Mouse (Mus musculus) regulatory T cell (primary cell): ENCODE results near the gene Fstl3.
"Not testable (repeated sequence)": the region's sequence is repeated elsewhere in the genome, so short reads cannot be mapped to it uniquely, and the experiment has no call there.

Experiments used
- in situ Hi-C: fragments of 300-600 bp; cut with MboI, MseI; formaldehyde crosslinking; loops from one replicate; pipeline ENCODE4 v1.15.1; 2025; ENCODE audit warnings: high pct_unique_total_duplicates

Gene Fstl3

DNA sequence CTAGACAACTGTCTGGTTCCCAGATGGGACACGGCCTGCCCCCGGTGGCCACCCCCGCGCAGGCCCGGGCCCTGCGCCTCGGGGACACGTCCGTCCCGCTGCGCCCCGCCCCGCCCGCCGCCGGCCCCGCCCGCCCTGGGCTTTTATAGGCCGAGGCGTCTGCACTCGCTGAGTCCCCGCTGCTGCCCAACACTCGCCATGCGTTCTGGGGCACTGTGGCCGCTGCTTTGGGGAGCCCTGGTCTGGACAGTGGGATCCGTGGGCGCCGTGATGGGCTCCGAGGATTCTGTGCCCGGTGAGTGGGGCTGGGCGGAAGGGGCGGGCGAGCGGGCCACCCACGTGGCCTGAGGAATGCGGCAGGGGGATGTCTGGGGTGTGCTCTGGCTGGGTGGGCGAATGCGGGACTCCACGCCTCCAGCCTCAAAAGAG, at the start of gene Fstl3:
TSS of gene Fstl3 (plus strand) at position 170 of the 429 bp plus-strand sequence.
- in situ Hi-C loops = no loop called here

DNA sequence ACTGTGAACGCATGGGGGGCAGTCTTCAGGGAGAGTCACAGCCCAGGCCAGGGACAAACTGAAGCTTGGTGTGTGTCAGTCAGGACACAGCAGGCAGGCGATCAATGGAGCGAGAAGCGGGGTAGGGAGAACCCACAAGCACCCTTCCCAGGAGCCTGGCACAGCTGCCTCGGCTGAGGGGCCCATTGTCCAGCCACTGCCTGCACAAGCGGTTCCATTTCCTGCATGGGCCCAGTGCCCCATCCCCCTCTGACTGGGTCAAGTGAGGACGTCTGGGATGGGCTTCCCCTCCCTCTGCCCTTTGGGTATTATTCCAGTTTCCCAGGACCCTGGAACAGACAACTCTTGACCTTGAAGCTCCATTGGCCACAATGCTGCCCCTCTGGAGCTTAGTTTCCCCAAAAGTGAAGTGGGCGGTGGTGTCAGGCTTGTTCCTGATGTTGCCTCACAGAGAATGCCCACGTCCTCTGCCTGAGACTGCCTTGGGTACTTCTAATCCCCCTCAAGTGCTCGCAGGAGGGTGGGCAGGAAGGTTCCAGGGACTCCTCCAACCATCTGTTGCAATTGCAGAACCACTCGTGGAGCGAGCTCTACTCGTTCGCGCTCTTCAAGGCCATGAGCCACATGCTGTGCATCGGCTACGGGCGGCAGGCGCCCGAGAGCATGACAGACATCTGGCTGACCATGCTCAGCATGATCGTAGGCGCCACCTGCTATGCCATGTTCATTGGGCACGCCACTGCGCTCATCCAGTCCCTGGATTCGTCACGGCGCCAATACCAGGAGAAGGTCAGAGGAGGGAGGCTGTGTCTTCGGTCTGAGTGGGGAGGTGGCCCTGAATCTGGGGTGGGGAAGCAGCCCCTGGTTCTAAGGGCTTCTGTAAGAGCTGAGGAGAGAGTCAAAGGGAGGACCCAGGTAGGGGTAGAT, 48.5 kb upstream of the Fstl3 start:
- in situ Hi-C loops = no loop called here

DNA sequence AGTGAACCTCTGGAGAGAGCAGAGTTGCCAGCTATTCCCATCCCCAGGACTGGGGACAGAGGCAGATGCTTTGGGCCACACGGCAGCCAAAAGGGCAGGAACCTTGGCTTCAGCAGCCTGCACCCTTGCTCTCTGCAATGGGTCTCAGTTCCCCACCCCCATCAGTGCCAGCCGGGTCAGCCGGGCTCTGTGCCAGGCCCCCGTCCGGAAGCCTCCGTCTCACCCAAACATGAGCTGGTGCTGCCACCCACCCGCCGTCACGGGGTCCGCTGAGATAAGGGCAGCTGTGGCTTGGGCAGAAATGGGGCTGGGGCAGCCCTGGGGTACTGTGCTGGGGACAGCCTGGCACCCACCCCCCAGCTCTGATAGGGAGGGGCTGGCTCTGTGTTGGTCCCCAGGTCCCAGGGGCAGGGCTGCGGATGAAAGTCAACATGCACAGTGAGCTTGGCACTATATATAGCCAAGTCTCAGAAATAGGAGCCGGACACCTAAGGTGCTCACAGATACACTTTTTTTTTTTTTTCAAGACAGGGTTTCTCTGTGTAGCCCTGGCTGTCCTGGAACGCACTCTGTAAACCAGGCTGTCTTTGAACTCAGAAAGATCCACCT, 47.6 kb upstream of the Fstl3 start:
- in situ Hi-C loops = no loop called here

DNA sequence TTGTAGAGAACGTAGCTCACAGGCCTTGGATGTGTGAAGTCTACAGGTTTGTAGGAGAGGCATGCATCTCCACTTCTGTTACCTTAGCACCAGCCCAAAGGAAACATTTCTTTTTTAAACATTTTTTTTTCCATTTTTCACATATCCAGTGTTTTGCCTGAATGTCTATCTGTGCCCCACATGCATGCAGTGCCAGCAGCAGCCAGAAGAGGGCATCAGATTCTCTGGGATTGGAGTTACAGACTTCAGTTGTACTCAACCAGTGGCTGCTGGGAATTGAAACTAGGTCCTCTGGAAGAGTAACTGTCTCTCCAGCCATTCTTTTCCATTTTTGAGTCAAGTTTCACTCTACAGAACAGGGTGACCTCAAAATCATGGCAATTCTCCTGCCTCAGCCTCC, 44.6 kb upstream of the Fstl3 start:
- in situ Hi-C loops = no loop called here

DNA sequence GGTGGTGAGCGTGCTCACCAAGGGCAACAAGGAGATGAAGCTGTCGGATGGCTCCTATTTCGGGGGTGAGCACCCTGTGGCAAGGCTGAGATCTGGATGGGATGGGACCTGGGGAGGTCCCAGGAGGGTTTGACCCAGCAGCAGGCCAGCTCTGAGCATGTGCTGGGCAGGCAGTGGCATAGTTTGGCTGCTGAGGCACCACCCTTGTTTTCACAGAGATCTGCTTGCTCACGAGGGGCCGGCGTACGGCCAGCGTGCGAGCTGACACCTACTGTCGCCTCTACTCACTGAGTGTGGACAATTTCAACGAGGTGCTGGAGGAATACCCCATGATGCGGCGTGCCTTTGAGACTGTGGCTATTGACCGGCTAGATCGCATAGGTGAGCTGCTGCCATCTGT, 43.2 kb upstream of the Fstl3 start:
- in situ Hi-C loops = no loop called here

DNA sequence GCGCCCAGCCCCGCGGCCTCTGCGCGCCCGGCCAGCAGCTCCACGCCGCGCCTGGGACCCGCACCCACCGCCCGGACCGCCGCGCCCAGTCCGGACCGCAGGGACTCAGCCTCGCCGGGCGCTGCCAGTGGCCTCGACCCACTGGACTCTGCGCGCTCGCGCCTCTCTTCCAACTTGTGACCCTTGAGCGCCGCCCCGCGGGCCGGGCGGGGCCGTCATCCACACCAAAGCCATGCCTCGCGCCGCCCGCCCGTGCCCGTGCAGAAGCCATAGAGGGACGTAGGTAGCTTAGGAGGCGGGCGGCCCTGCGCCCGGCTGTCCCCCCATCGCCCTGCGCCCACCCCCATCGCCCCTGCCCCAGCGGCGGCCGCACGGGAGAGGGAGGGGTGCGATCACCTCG, 41.7 kb upstream of the Fstl3 start:
- in situ Hi-C loops = no loop called here

DNA sequence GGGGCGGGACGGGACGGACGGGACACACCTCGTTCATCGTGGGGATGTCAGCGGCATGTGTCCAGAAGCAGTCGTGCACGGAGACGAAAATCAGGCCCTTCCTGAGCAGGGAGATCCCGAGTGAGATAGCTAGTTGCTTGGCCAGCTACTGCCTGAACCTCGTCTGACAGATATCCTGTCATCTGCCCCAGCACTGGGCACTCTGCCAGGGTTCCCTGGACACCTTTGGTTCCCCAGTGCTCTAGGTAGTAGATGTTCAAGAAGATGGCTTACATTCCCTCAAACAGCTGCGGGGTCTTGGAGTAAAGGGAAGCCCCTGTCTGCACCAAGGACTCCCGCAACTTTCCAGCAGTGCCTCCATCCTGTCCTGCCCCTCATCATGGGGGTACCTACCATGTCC, 40.4 kb upstream of the Fstl3 start:
- in situ Hi-C loops = no loop called here

DNA sequence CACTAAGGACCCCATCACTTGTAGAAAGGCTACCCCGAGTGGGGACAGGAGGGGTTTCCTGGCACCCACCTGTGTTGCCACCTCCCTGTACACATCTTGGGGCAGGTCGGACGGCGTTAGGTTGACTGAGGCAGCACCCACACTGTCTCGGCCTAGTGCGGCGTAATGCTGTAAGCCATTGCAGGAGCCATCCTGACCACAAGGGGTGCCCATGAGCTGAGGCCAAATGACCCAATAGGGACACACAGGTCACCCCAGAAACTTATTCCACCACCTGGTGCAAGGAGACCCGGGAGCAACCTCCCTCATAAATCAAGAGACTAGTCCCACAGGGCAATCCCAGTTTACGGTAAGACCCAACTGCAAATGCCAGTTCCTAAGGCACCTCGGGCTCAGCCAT, 38.8 kb upstream of the Fstl3 start:
- in situ Hi-C loops = no loop called here

DNA sequence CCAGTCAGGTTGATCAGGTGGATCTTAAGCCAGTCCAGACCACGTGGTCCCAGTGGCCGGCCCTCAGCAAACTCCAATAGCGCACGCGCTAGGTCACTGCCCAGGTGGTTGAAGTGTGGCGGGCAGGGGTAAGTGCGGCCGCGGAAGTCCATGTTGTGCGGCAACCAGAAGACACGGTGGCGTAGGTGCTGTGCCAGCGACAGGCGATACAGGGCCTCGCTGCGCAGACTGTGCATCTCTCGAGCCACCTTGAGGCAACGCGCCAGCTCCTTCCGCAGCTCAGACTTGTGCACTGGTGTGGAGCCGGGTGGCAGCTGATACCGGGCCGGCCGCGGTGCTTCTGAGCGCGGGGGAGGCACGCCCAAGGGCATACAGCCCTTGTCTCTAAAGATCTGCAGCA, 37.8 kb upstream of the Fstl3 start:
- in situ Hi-C loops = no loop called here

DNA sequence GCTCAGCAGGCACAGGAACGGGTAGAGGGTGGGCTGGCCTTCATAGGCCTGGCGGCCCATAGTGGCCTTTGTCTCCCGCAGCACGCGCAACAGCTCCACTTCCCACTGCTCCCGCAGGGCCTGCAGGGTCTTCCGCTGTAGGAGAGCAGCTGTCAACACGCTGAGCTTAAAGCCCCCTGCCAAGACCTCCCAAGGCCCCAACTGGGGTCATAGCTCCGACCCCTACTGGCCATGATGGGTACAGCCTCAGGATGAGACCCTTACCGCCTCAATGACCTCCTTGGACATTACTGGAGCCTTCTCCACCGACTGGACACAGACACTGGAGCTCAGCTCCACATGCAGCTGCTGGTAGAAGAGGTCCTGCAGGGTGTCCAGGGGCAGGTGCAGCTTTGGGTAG, 36.2 kb upstream of the Fstl3 start:
- in situ Hi-C loops = no loop called here

DNA sequence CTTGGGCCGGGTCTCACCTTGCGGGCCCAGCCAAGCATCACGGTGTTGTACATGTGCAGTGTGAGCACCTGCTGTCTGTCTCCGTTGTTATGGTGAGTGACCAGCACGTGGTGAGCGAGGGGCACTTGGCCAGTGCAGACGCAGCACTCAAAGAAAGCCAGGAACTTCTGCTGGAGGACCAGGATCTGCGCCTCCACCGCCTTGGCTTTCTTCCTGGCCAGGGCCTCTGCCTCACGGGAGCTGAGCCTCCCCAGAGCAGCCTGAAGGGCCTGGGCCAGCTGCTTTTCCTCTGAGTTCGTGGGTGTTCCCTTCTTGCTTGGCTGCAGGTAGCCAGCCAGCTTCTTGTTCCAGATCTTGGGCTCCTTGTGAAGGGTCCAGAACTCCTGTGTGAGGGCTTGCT, 33.9 kb upstream of the Fstl3 start:
- in situ Hi-C loops = no loop called here

DNA sequence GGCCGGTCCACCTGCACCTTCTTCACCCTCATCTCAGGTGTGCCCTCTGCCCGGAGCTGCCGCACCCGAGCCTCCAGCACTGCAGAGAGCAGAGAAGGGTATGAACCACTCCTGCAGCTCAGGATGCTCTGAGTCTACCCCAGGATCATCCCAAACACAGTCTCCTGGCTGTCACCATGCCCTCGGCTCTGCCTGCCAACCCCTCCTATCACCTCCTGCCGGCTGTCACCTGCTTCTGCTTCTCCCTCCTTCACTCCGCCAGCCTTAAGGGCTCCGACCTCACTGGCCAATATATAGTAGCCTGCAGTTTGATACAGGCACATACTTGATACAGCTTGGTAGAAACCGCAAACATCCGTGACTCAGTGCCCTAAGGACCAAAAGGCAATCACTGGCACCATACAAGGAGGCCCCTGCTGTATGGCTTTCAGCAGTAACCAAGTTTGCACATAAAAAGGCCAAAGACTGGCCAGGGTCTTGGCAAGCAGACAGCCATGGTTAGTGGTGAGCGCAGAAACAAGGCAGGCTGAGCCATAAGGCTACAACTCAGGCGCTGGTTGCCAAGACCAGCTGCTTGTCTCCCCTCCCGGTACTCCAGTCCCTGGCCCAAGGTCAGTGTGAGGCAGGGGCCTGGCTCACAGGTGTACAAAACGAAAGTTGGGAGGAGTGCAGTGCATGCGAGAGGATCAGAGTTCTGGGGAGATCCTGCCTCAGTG, 33.3 kb upstream of the Fstl3 start:
- in situ Hi-C loops = no loop called here

DNA sequence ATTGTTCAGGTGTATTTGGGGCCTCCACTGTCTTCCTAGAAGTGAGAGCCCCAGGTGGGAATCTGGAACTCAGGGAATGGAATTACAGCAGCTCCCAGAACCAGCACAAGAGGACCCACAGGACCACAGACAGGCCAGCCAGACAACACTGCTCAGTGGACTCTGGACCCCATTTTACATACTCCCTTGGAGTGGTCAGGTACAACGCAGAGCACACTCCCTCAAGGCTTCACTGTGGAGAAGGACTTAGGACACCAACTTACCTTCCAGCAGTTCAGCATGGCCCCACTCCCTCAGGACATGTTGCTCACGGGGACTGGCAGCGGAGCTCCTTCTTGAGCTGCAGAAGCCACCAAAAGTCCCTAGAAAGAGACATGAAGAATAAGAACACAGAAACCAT, 31.7 kb upstream of the Fstl3 start:
- in situ Hi-C loops = no loop called here

DNA sequence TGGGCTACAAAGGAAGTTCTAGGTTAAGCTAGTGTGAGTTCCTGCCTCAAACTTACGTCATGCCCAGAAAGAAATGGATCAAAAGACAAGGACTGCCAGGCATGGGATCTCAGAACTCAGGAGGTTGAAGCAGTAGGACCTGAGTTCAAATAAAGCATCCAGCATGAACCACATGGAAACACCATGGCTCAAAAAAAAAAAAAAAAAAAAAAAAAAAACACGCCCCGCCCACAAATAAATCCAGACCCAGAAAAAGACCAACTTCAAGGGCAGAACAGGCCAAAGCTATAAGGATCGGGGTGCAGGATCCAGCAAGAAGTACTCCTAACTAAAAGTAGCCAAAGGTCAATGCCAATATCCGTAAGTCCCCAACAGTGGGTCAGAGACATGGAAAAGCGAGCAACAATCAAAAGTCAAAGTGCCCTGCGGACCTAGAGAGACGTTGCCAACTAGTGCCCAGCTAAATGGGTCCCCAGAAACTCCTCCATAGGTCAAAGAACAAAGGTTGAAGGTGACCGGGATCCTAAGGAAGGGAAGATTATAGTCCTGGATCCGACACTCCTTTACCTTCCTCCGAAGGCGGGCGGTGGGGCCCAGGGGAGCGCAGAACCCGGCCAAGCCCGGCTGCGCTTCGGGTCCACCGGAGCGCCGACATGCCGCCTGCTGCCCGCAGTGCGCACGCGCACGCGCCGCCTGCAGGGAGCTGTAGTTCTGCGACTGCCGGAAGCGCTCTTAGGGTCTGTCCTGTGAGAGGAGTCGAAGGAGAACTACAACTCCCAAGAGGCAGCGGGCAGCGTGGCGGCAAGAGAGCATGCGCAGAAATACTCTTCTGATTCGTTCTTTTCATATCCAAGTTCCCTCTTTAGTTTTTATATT, 30.9 kb upstream of the Fstl3 start, which contains the start of gene Polrmt:
TSS of gene Polrmt (minus strand) at position 684 of the 876 bp plus-strand sequence.
- in situ Hi-C loops = no loop called here

DNA sequence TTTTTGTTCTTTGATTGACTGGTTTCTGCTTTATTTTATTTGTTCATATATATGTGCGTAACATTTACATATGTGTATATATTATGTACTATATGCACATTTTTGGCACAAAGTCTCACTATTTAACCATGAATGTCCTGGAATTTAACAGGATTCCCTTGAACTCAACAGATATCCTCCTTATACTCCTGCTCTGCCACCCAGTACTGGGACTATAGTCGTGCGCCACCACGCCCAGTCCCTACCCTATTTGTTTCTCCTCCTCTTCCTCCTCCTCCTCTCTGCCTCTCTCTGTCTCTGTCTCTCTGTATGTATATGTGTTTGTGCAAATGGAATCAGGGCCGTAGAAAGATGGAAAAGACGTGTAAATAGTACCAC, 30.3 kb upstream of the Fstl3 start:
- in situ Hi-C loops = no loop called here

DNA sequence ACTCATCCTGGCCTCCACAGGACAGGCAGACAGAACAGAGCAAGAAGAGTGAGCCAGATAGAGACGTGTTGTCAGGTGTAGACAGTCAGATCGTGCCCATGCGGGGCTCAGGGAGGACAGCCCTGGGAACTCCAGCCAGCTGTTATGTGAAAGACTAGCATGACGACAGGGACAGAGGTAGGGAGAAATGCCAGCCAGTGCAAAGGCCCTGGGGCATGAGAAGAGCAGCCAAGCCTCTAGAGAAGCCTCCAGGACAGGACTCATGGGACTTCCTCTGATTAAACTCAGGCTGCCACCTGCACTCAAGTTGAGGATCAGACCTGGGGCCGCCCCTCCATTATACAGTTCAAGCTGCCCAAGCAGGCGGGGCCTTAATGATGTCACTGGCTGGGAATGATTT, 28.6 kb upstream of the Fstl3 start:
- in situ Hi-C loops = no loop called here

DNA sequence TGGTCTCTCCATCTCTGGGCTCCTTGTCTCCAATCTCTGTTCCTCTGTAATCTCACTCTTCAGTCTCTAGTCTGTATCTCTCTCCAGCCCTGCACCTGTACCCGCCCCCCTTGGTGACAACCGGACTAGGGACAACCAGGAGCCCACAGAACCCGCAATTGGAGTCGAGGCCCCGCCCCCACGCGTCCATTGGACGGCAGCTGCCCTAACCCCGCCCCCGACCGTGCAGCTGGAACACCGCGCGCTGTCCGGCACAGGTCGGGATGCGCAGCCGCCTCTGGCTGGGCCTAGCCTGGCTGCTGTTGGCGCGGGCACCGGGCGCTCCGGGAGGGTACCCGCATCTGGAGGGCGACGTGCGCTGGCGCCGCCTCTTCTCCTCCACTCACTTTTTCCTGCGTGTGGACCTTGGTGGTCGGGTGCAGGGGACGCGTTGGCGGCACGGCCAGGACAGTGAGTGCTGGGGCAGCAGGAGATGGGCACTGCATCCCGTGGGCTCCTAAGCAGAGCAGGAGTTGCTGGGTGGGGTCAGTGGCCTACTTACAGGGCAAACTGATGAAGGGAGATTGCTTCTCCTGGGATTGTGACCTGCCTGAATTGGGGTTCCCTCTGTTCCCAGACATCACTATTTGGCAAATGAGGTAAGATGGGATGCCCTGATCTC, 22.1 kb upstream of the Fstl3 start, which contains the start of gene Fgf22:
TSS of gene Fgf22 (plus strand) at position 221 of the 661 bp plus-strand sequence.
- in situ Hi-C loops = no loop called here

DNA sequence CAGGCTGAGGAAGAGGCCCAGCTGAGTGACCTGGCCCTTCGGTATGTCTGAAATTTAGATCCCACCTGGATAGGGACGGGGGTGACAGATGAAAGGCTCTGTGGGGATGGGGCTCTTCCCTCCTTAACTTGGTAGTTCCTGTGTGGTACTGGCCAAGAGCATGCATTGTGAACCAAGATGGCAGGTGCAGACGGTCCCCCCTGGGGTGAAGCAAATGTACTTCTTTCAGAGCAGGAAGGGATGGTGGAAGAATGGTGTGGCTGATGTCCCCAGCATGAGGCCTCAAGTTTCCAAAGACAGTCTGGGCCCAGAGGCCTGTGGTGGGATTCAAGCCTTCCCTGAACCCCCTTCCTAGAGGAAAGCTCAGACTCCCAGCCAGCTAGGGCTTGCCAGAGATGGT, 21.2 kb upstream of the Fstl3 start:
- in situ Hi-C loops = no loop called here

DNA sequence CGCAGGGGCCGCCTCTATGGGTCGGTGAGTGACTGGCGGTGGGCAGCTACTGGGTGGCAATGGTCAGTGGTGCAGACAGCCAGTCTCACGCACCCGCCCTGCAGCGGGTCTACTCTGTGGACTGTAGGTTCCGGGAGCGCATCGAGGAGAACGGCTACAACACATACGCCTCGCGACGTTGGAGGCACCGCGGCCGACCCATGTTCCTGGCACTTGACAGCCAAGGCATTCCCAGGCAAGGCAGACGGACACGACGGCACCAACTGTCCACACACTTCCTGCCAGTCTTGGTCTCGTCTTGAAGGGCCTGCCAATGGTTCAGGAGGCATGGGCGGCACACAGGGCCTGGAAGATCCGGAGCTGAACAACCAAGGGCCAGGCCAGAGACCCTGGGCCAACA, 20.4 kb upstream of the Fstl3 start:
- in situ Hi-C loops = no loop called here

DNA sequence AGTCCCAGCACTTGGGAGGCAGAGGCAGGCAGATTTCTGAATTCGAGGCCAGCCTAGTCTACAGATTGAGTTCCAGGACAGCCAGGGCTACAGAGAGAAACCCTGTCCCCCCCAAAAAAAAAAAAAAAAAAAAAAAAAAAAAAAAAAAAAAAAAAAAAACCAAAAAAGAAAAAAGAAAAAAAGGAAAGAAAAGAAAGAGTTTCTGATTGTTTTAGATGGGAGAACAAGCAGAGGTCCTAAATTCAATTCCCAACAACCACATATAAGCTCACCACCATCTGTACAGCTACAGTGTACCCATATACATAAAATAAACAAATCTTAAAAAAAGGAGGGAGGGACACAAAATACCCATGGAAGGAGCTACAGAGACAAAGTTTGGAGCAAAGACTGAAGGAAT, 17.4 kb upstream of the Fstl3 start:
- in situ Hi-C loops = not testable (repeated sequence)

DNA sequence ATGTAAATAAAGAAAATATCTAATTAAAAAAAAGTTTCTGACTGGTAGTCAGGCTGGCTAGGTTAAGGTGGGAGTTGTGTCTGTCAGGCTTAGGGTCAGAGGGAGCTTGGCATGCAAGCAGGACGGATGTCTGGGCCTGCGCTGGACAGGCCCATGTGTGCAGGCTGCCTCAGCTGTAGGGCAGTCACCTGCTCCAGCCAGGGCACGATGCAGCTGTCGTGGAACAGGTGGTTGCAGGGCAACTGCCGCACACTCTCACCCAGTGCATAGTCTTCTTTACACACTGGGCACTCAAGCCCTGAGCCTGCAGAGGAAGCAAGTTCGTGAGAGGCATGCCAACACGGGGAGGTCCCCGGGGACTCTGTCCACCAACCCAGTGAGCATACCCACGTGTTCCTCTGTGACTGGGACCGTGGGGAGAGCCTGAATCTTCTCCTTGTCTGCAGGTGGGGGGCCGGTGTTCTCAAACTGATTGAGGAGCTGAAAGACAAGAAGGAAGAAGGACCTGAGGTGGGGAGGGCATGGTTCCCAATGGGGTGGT, 16.4 kb upstream of the Fstl3 start:
- in situ Hi-C loops = no loop called here
